Mouse (Mus musculus): ENCODE results near the gene Glcci1. TPM values are rescaled to one million over a fixed set of nuclear protein-coding genes. Genes with fewer than 3 reads are reported as not detected.

Glcci1 gene
- polyA plus RNA-seq, 1 experiment from 2014 or later = 4.8 TPM

DNA sequence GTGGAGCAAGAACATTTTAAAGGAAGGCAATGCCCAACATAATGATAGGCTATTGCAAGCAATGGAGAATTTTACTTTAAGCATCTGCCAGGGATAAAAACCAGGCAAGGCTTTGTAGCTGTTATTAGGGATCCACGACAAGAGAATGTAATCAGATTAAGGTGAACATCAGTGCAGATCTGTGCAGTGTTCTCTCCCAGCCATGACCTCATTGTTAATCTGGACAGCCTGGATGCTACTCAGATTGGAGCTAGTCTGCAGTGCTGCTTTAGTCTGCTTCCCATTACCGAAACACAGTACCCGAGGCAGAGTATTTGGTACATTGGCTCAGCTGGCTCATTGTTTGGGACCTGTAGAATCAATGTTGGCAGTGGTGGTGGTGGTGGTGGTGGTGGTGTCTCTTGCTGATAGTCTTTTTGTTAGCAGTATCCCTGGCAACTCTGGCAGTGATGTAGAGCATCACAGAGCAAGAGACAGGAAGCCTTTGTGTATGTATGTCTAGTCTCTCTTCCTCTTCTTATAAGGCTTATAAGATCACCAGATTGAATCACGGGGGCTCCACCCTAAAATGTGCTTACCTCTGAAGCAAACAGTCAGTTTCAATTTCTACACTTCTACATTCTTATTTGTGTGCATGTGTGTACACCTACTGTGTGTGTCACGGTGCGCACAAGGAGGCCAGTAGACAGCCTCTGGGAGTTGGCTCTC is 4.7 kb upstream of the Glcci1 start:
- ATAC-seq = no peak
- Histone ChIP-seq H3K4me2 (ENCODE audit: low read length) (no peak overlapping the region), H3K9ac (ENCODE audit: low read depth, low read length) (no peak overlapping the region), H3K36me3 (ENCODE audit: control insufficient read depth, insufficient read depth, low read length) (no peaks in the 10 kb centered on the region), H3K9me3 (replicated peaks; ENCODE audit: control insufficient read depth, low read length, poor library complexity, severe bottlenecking) (no peaks in the 10 kb centered on the region), H3K4me3 (ENCODE audit: low read depth, low read length) (no peak overlapping the region), H3K27ac (ENCODE audit: low read length) (no peak overlapping the region), H3K27me3 (ENCODE audit: control insufficient read depth, insufficient read depth, low read depth, low read length) (no peaks in the 10 kb centered on the region), H3K4me1 (ENCODE audit: control insufficient read depth, insufficient read depth, low read length) (peaks cover 3% of the 10 kb centered on the region; the same call in 1 of the 2 replicates)
- 84% methylated on average over 6 of the region's 6 CpGs for WGBS

DNA sequence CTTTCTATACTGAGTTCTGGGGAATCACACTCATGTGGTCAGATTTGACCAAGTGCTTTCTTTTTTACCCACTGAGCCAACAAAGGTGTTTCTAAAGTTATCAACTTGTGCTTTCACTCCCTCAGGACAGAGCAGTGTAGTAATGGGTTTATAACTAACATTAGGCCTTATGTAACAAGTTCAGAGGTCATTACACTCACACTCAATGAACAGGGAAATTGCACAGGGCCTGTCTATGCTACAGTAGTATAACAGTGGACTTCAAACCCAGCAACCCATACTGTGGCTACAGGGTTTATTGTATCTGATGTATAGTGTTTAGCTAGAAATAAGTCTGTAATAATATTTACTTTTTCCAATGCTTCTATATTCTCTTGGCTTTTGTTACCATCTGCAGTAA is 2.8 kb upstream of the Glcci1 start:
- H3K4me3 ChIP-seq (ENCODE audit: low read depth, low read length) = no peak overlapping the region
- no peak for ATAC-seq
- H3K36me3 ChIP-seq (ENCODE audit: control insufficient read depth, insufficient read depth, low read length) = no peaks in the 10 kb centered on the region
- H3K27me3 ChIP-seq (ENCODE audit: control insufficient read depth, insufficient read depth, low read depth, low read length) = no peaks in the 10 kb centered on the region
- no peaks in the 10 kb centered on the region for H3K9me3 ChIP-seq (replicated peaks; ENCODE audit: control insufficient read depth, low read length, poor library complexity, severe bottlenecking)
- H3K4me2 ChIP-seq (ENCODE audit: low read length) = no peak overlapping the region
- no peak overlapping the region for H3K9ac ChIP-seq (ENCODE audit: low read depth, low read length)
- H3K27ac ChIP-seq (ENCODE audit: low read length) = no peak overlapping the region
- peaks cover 13% of the 10 kb centered on the region for H3K4me1 ChIP-seq (ENCODE audit: control insufficient read depth, insufficient read depth, low read length)

DNA sequence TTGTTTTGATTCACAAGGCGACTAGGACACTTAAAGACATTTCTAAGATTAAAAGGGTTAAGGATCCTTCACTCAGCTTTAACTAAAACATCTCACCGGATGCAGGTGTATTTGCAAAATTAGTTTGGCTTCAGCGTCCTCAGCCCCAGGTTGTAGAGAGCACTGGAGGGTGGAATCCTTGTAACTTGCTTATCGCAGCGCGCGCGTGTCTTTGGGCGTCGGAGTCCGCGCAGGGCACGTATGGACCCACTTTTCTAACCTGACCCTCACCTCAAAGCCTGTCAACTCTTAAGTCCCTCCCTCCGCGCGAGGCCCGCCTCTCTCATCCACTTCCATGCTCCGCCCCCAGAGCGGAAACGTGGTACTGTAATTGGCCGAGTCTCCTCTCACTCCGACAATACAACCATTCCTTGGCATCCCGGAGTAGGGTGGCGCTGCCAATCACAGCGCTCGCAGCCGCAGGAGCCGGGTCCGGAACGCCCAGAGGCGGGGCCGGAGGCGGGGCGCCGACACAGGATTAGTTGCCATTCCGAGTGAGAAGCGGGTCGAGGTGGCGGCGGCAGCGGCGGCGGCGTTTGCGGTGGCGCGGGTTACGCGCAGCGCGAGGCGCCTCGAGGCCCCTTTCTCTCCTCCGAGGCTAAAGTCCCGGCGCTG is 390 bp upstream of the Glcci1 start:
- peak overlapping the region; percentile 100 for H3K27ac ChIP-seq (ENCODE audit: low read length)
- no peaks in the 10 kb centered on the region for H3K27me3 ChIP-seq (ENCODE audit: control insufficient read depth, insufficient read depth, low read depth, low read length)
- ATAC-seq = peak; percentile 99
- WGBS = under 1% methylated on average over 56 of the region's 56 CpGs
- peak overlapping the region; percentile 65 for H3K4me2 ChIP-seq (ENCODE audit: low read length)
- peak overlapping the region; percentile 83 for H3K4me3 ChIP-seq (ENCODE audit: low read depth, low read length)
- H3K9ac ChIP-seq (ENCODE audit: low read depth, low read length) = peak overlapping the region; percentile 88
- no peaks in the 10 kb centered on the region for H3K9me3 ChIP-seq (replicated peaks; ENCODE audit: control insufficient read depth, low read length, poor library complexity, severe bottlenecking)
- H3K4me1 ChIP-seq (ENCODE audit: control insufficient read depth, insufficient read depth, low read length) = peaks cover 27% of the 10 kb centered on the region
- H3K36me3 ChIP-seq (ENCODE audit: control insufficient read depth, insufficient read depth, low read length) = no peaks in the 10 kb centered on the region

DNA sequence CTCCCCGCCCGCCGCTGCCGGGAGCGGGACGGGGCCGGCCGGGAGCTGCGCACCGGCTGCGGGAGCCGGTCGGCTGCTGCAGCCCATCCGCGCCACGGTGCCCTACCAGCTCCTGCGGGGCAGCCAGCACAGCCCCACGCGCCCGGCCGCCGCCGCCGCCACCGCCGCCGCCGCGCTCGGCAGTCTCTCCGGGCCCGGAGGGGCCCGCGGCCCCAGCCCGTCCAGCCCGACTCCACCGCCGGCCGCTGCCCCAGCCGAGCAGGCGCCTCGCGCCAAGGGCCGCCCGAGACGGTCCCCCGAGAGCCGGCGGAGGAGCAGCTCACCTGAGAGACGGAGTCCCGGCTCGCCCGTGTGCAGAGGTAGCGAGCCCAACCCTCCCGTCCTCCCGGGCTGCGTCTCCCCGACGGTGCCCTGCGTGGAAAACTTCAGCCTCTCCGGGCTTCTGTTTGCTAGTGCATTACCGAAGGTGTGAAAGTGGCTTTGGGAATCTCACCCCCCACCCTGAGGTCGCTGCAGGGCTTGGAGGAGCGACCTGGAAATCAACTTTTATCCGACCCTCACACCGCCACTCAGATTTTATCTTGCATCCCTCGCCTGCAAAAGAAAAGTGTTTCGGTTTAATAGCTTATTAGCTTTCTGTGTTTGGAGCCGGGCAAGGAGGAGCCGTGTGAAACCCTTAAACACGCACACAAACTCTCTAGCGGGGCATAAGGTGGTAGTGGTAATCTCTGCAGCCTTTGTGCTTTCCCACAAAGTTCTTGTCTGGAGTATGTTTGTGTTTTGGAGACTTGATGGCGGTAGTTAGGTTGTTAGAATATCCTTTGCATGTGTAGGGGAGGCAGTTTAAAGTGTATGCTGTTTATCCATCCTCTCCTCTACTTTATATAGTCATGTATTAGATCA is 812 bp downstream of the Glcci1 start:
- Histone ChIP-seq H3K4me3 (ENCODE audit: low read depth, low read length) (peak overlapping the region; percentile 83), H3K9ac (ENCODE audit: low read depth, low read length) (peak overlapping the region; percentile 88), H3K9me3 (replicated peaks; ENCODE audit: control insufficient read depth, low read length, poor library complexity, severe bottlenecking) (no peaks in the 10 kb centered on the region), H3K27ac (ENCODE audit: low read length) (peak overlapping the region; percentile 100), H3K27me3 (ENCODE audit: control insufficient read depth, insufficient read depth, low read depth, low read length) (no peaks in the 10 kb centered on the region), H3K4me1 (ENCODE audit: control insufficient read depth, insufficient read depth, low read length) (peaks cover 27% of the 10 kb centered on the region), H3K36me3 (ENCODE audit: control insufficient read depth, insufficient read depth, low read length) (no peaks in the 10 kb centered on the region), H3K4me2 (ENCODE audit: low read length) (peak overlapping the region; percentile 91)
- WGBS = under 1% methylated on average over 46 of the region's 73 CpGs
- ATAC-seq = peak; percentile 10; the same call in 1 of the 2 replicates

DNA sequence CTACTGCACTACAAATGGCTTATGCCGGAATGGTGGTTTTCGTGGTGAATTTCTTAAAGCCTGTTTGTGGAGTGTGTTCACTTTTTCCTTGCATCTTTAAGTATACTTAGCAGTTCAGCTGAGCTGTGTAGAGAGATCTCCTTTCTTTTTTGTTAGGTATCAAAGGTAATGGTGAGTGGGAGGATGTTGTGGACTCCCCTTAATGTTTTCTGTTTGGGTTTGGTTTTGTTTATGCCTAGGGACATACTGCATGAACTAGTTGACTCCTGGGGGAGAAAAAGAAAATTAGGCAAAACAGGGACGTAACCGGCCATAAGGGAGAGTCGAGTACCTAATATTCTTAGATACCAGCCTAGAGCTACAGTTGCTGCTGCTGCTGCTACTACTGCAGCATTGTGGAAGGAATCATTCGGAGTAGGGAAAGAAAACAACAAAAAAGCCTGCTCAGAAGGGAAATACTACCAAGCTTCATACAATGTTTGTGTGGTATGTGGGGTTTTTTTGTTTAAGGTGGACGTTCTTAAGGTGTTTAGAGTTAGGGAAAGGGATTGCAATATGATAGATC is 1.5 kb downstream of the Glcci1 start:
- peaks cover 27% of the 10 kb centered on the region for H3K4me1 ChIP-seq (ENCODE audit: control insufficient read depth, insufficient read depth, low read length)
- 2% methylated on average over 7 of the region's 7 CpGs for WGBS
- peak overlapping the region; percentile 83 for H3K4me3 ChIP-seq (ENCODE audit: low read depth, low read length)
- ATAC-seq = no peak
- no peaks in the 10 kb centered on the region for H3K9me3 ChIP-seq (replicated peaks; ENCODE audit: control insufficient read depth, low read length, poor library complexity, severe bottlenecking)
- peak overlapping the region; percentile 88 for H3K9ac ChIP-seq (ENCODE audit: low read depth, low read length)
- H3K27me3 ChIP-seq (ENCODE audit: control insufficient read depth, insufficient read depth, low read depth, low read length) = no peaks in the 10 kb centered on the region
- peak overlapping the region; percentile 91 for H3K4me2 ChIP-seq (ENCODE audit: low read length)
- peak overlapping the region; percentile 100 for H3K27ac ChIP-seq (ENCODE audit: low read length)
- H3K36me3 ChIP-seq (ENCODE audit: control insufficient read depth, insufficient read depth, low read length) = no peaks in the 10 kb centered on the region

DNA sequence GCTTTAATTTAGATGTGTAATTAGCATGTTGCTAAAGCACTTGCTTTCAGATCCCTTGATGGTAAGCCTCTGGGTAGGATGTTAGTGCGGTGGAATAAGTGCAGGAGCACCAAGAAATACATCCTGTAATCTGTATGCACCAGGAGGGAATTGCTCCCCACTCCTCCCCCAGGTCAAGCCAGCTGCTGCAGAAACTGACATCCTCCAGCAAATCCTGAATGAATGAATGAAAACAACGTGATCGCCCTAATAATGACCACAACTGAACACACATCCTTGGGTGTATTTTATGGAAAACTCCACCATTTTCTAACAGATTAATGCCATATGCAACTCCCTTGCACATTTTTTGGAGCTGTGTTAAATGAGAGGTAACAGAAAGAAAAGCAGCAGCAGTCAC is 2.0 kb downstream of the Glcci1 start:
- peak overlapping the region; percentile 83 for H3K4me3 ChIP-seq (ENCODE audit: low read depth, low read length)
- WGBS = 5% methylated on average over 3 of the region's 3 CpGs
- H3K4me2 ChIP-seq (ENCODE audit: low read length) = peak overlapping the region; percentile 91

DNA sequence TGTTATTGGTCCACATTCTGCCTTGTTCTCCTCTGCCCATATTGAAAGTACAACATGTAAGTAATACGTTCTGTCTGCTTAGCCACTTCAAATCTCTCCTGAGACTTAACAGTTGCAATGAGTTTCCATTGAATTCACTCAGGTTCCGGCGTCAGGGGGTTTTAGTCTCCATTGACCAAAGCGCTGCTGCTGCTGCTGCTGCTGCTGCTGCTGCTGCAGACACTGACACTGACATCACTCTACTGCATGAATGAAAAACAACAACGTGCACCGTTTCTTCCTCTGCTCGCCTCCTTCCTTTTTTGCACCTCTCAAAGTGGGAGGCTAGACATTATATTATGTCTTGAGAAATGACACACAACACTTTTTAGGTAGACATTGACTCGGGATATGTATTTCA is 3.0 kb downstream of the Glcci1 start:
- Histone ChIP-seq H3K27ac (ENCODE audit: low read length) (peak overlapping the region; percentile 45; the same call in 1 of the 2 replicates), H3K4me3 (ENCODE audit: low read depth, low read length) (peak overlapping the region; percentile 83)
- WGBS = 5% methylated on average over 8 of the region's 8 CpGs

More for the DNA sequence above, 2.0 kb downstream of the Glcci1 start:
- Histone ChIP-seq H3K27me3 (ENCODE audit: control insufficient read depth, insufficient read depth, low read depth, low read length) (no peaks in the 10 kb centered on the region), H3K36me3 (ENCODE audit: control insufficient read depth, insufficient read depth, low read length) (no peaks in the 10 kb centered on the region), H3K4me1 (ENCODE audit: control insufficient read depth, insufficient read depth, low read length) (peaks cover 27% of the 10 kb centered on the region), H3K9me3 (replicated peaks; ENCODE audit: control insufficient read depth, low read length, poor library complexity, severe bottlenecking) (no peaks in the 10 kb centered on the region), H3K27ac (ENCODE audit: low read length) (peak overlapping the region; percentile 63), H3K9ac (ENCODE audit: low read depth, low read length) (peak overlapping the region; percentile 88)
- no peak for ATAC-seq

DNA sequence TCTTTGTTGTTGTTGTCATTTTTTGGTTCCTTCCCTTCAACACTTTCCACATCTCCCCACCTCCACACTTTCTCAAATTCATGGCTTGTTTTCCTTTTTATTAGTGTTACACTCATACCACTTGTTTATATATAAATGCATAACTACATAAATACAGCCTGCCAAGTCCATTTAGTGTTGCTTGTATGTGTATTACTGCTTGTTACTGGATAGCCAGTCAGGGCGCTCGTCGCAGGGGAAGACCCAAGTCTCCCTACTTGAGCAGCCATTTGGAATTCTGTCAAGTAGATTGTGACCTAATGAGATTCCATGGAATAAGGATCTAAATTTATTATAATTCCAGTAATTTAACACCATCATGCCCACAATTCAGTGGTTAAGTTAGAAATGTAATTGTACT is 10.3 kb downstream of the Glcci1 start:
- Histone ChIP-seq H3K9ac (ENCODE audit: low read depth, low read length) (no peak overlapping the region), H3K4me3 (ENCODE audit: low read depth, low read length) (no peak overlapping the region), H3K36me3 (ENCODE audit: control insufficient read depth, insufficient read depth, low read length) (no peaks in the 10 kb centered on the region), H3K9me3 (replicated peaks; ENCODE audit: control insufficient read depth, low read length, poor library complexity, severe bottlenecking) (no peaks in the 10 kb centered on the region), H3K4me2 (ENCODE audit: low read length) (no peak overlapping the region), H3K4me1 (ENCODE audit: control insufficient read depth, insufficient read depth, low read length) (peaks cover 3% of the 10 kb centered on the region; the same call in 1 of the 2 replicates), H3K27ac (ENCODE audit: low read length) (no peak overlapping the region), H3K27me3 (ENCODE audit: control insufficient read depth, insufficient read depth, low read depth, low read length) (no peaks in the 10 kb centered on the region)
- 76% methylated on average over 3 of the region's 3 CpGs for WGBS
- ATAC-seq = no peak

More for the DNA sequence above, 3.0 kb downstream of the Glcci1 start:
- no peaks in the 10 kb centered on the region for H3K36me3 ChIP-seq (ENCODE audit: control insufficient read depth, insufficient read depth, low read length)
- no peak for ATAC-seq
- H3K4me1 ChIP-seq (ENCODE audit: control insufficient read depth, insufficient read depth, low read length) = peaks cover 27% of the 10 kb centered on the region
- H3K9ac ChIP-seq (ENCODE audit: low read depth, low read length) = peak overlapping the region; percentile 88
- H3K9me3 ChIP-seq (replicated peaks; ENCODE audit: control insufficient read depth, low read length, poor library complexity, severe bottlenecking) = no peaks in the 10 kb centered on the region
- H3K27me3 ChIP-seq (ENCODE audit: control insufficient read depth, insufficient read depth, low read depth, low read length) = no peaks in the 10 kb centered on the region
- H3K4me2 ChIP-seq (ENCODE audit: low read length) = peak overlapping the region; percentile 91

Measured in midbrain, embryonic 16.5 days (tissue).